Mouse (Mus musculus): Measurements from ENCODE around the gene A930017K11Rik.

- no peak for TF ChIP-seq TAL1 (IDR thresholded peaks at IDR 0.05; ENCODE audit: low read length)
- TF ChIP-seq CTCF (IDR thresholded peaks at IDR 0.05 in 2 of 3, conservative IDR thresholded peaks at IDR 0.05 in 1 of 3; ENCODE audit: control insufficient read depth in 1 of 3, insufficient read depth in 1 of 3, low read depth in 2 of 3, low read length in 3 of 3, poor library complexity in 1 of 3, severe bottlenecking in 1 of 3) = no peak
- no peak for TF ChIP-seq MAX (IDR thresholded peaks at IDR 0.05; ENCODE audit: low read length)
- TF ChIP-seq ZNF384 (IDR thresholded peaks at IDR 0.05; ENCODE audit: low read depth, low read length) = no peak
These were observed 6.7 kb downstream of the A930017K11Rik start for GRCm38 (mm10) chr17:25945517-25946155.

All from MEL (cell line).